Mouse (Mus musculus) urinary bladder, postnatal 14 days (tissue): ENCODE results near the gene 4930430A15Rik.

Source experiments
- DNase-seq: peaks from one replicate; pipeline ENCODE4 v3.0.0; 2021; ENCODE audit warnings: low spot score

The 4930430A15Rik gene

GRCm38 (mm10) chr2:111229502-111229901, at the start of gene 4930430A15Rik:
Gene 4930430A15Rik, minus strand, starts transcription at chr2:111229602.
- DNase-seq = no peak

- no peak for DNase-seq
Measured at GRCm38 (mm10) chr2:111274006-111274405, 44.6 kb upstream of the 4930430A15Rik start, which contains the start of gene Olfr1277. Gene Olfr1277, minus strand, starts transcription at chr2:111274106.

GRCm38 (mm10) chr2:111254216-111254615, 24.8 kb upstream of the 4930430A15Rik start, which contains the start of gene Olfr1276:
Gene Olfr1276, plus strand, starts transcription at chr2:111254516.
- no peak for DNase-seq

- no peak for DNase-seq
Measured at GRCm38 (mm10) chr2:111235186-111235585, 5.8 kb upstream of the 4930430A15Rik start, which contains the start of gene Olfr1275. Gene Olfr1275, minus strand, starts transcription at chr2:111235286.

GRCm38 (mm10) chr2:111182068-111182467, 47.3 kb downstream of the 4930430A15Rik start:
- DNase-seq = no peak

GRCm38 (mm10) chr2:111152836-111153235, 76.6 kb downstream of the 4930430A15Rik start, which contains the start of gene Gm15130:
Gene Gm15130, minus strand, starts transcription at chr2:111152936.
- no peak for DNase-seq

- no peak for DNase-seq
Measured at GRCm38 (mm10) chr2:111135739-111136138, 93.7 kb downstream of the 4930430A15Rik start.
